Mouse (Mus musculus) retina, embryonic 14.5 days (tissue): Measurements from ENCODE around the gene Mtch1.
A peak's percentile ranks its signal among the peaks of the same experiment; 100 is the strongest.
"Not testable (repeated sequence)": the region's sequence is repeated elsewhere in the genome, so short reads cannot be mapped to it uniquely, and the experiment has no call there.

Experiments
- DNase-seq: peaks from one replicate; pipeline ENCODE4 v3.0.0-alpha.2; 2015; ENCODE audit warnings: low spot score

The Mtch1 gene

DNA sequence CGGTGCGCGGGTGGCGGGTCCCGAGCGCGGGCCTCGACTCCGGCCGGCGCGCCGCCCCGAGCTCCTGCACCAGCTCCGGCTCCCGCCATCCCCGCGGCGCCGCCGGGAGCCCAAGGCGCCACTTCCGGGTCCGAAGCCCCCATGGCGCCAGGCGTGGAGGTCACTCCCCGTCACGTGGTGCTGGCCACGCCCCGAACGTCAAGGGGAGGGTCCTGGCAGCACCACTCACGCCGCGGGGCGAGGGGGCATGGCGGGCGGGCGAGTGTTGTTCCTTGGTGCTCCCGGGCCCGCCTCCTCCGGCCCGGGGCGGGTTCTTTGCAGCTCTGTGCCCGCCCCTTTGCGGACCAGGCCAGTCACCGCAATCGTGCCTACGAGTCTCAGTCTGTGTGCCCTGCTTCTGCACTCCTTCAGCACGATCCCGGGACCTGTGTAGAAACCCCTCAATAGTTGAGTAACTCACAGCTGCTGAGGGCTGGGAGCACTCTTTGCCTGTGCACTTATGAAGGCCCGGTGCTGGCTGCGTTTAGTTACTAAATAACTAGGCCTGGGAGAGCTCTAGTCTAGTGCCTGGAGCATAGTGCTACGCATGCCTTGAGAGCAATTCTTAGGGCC lies at the start of gene Mtch1:
Gene Mtch1 (minus strand): TSS at position 290 of the 612 bp plus-strand sequence.
- DNase-seq = peak; percentile 99

DNA sequence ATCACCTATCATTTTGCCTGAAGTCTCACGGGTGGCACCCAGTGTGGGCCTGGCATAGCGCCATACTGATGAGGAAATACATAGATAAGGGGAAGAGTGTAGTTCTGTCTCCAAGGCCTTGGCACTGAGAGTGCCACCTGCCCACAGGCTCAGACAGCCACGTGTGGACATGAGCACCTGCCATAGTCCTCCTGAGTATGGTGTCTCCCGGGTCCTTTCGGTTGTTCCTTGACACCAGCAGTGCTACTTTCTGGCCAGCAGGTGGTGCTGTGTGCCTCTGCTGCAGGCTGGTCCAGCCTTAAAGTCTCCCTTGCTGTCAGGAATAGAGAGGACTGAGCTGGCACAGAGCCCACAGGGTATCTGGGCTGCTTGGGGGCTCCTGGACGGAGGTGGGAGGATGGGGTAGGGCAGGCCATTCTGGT lies 49.1 kb upstream of the Mtch1 start:
- peak; percentile 89 for DNase-seq

DNA sequence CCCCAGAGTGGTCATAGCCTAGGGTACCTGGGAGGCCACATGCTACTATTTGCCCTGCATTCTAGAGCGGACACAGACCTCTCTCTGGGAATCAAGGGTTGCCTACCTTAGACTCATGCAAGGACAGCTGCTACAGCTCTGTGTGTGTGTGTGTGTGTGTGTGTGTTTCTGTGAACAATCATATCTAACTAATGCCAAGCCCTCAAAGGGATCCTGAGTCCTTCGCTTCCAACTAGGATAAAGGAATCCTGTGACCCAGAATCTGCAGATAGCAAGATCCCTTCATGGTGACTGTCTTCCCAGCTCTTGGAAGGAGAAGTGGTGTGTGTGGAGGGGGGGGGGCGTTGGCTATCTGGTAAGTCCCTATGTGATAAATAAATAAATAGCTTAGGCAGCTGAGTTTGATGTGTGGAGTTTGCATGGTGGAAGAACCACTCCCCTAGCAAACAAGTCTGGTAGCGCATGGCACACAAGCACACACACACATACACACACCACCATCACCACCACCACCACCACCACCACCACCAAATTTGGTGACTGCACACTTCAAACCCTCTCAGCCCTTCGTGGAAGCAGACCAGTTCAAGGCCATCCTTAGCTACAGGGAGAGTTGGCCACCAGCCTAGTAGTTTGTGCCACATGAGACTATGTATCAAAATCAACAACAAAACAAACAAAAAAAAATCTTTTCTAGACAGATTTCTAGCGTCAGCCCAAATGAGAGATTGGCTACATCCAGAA lies 48.5 kb upstream of the Mtch1 start:
- no peak for DNase-seq

- DNase-seq = no peak
Observed at GRCm38 (mm10) chr17:29395381-29395780, 47.6 kb upstream of the Mtch1 start.

- DNase-seq = not testable (repeated sequence)
Observed at GRCm38 (mm10) chr17:29394761-29395160, 47.0 kb upstream of the Mtch1 start.

GRCm38 (mm10) chr17:29394106-29394760 lies 46.5 kb upstream of the Mtch1 start:
- no peak for DNase-seq

DNA sequence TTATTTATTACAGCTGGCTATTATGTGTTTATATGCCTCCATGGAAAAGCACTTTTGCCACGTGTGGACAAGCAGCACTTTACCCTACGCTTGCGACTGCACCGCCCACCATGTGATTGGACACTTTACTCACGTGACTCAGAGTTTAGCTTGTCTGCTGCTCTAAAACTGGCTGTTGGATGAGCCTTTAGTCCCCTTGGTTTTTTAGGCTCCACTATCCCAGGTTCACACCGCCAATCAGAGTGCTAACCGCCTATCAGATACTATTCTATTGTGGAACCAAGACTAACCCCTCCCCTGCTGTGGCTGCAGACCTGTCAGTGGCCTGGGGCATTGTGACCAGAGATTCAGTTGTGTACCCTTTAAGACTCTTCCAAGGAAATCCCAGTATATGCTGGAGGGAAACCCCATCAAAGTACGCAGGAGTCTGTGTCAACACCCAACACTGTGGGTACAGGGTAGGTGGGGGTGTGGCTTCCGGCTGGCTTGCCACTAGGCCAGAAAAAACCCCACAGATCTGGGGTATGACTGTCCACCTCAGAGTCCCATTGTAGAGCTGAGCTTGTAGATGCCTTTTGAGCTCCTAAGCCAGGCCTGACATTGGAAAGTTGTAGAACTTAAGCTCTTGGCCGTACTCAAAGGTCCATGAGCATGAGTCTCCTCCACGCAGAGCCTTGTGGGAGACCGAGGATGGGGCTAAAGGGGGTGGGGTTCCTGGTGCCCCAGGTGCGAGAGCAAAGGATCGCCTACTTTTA lies 45.8 kb upstream of the Mtch1 start:
- DNase-seq = no peak

GRCm38 (mm10) chr17:29391280-29391679 lies 43.5 kb upstream of the Mtch1 start:
- no peak for DNase-seq

GRCm38 (mm10) chr17:29388978-29389377 lies 41.2 kb upstream of the Mtch1 start:
- no peak for DNase-seq

DNA sequence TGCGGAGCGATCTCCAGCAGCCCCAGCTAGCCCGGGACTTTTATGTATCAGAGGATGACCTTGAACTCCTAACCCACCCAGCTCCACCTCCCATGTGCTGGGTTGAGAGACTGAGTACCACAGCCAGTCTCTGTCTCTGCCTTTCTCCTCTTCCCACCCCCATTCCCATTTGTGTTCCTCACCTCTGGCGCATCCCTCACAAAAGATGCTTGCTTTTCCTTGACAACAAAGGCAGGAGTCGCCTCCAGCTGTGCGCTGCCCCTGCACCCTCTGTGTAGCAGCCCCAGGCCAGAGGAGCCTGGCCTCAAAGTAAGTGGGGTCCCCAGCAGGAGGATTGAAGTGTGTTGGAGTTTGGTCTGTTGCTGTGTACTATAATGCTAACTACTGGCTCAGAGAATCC lies 38.0 kb upstream of the Mtch1 start:
- DNase-seq = no peak

- DNase-seq = no peak
Observed at GRCm38 (mm10) chr17:29384850-29385438, 37.2 kb upstream of the Mtch1 start.

DNA sequence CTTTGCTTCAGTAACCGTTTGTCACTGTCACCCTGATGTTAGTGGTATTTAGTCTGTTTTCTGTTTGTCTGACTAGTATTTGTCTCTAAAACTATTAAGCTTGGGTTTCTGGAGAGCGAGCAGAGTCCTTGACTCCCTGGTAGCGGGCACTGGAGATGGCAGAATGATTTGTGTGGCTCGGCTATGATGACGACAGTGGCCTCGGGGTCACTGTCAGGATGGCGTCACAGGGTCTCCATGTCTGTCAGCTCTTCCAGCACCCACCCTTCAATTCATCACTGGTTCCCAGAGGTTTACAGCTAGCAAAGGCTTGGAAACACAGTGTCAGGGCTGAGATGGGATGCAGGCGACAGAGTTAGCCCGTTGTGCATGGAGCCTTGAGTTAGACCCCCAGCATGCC lies 36.2 kb upstream of the Mtch1 start:
- no peak for DNase-seq

DNA sequence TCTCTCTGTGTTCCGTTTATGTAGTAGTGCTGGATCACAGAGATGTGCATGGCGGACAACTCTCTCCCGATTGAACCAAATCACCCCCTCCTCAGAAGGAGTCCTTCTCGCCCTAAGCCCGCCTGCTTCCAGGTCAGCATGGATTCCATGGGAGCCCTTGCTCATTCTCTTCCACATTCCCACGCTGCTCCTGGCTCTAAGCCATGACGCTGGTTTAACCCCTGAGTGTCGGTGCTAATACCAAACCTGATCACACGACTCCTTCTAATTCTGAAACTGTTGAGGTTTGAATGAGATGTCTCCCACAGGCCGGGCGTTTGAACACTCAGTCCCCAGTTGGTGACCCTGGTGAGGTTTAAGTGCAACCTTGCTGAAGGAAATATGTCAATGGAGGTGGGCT lies 34.7 kb upstream of the Mtch1 start:
- no peak for DNase-seq

- peak; percentile 90 for DNase-seq
Observed at GRCm38 (mm10) chr17:29381472-29381871, 33.7 kb upstream of the Mtch1 start.

DNA sequence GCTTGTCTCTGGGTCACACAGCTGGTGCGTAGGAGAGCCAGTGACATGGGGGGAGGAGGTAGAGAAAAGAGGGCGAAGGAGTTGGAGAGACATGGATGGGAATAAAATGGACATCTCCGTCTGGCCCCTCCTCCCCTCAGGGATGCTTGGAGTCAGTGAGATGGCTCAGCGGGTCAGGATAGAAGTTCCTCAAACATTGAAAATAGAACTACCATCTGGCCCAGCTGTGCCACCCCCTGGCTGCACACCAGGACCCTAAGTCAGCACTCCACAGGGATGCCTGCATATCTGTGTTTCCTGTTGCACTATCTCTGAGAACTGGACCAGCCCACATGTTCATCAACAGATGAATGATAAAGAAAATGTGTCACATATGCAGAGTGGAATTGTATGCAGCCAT lies 32.5 kb upstream of the Mtch1 start:
- DNase-seq = no peak

GRCm38 (mm10) chr17:29378056-29378455 lies 30.3 kb upstream of the Mtch1 start:
- no peak for DNase-seq

- no peak for DNase-seq
Observed at GRCm38 (mm10) chr17:29375871-29376270, 28.1 kb upstream of the Mtch1 start.

GRCm38 (mm10) chr17:29370984-29371723 lies 23.4 kb upstream of the Mtch1 start:
- peak; percentile 98 for DNase-seq

GRCm38 (mm10) chr17:29368726-29369125 lies 21.0 kb upstream of the Mtch1 start:
- no peak for DNase-seq

DNA sequence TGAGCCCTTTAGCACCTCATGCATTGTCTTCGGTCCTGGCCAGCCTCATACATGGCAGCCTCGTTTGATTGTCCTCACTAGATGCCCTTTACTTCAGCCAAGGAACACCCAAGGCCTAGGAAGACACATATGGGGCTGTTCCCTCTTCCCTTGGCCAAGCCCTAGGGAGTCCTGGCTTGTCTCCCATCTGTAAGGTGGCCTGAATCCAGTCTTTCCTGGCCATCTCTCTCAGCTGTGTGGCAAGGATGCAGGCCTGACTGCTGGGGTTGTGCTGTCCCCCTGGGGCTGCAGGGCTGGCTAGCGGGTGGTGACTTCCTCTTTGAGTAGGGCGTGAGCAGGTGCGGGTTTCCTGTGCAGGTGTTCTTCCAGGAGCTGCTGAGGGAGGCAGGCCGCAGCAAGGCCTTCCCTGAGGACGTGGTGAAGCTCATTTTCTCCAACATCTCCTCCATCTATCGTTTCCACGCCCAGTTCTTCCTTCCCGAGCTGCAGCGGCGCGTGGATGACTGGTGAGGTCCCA lies 17.4 kb upstream of the Mtch1 start:
- DNase-seq = no peak

DNA sequence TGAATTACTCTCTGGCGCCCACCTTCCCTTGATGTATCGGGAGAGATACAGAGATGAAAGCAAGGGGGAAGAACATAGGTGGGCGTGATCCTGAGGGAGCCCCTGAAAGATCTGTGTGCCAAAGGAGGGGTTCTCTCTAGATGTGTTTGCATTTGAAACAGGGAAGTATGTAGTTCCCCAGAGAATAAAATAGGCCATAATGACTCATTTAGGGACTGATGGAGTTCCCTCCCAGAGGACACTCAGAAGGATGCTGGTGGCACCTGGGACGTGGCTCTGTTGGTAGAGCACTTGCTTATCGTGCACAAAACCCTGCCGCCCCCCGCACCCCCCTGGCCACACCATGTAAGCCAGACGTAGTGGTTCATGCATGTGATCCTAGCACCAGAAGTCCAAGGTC lies 15.4 kb upstream of the Mtch1 start:
- DNase-seq = no peak
